Mouse (Mus musculus): ENCODE measurements around the gene Pcgf5. TPM values are rescaled to one million over a fixed set of nuclear protein-coding genes. Genes with fewer than 3 reads are reported as not detected.
"Not testable (repeated sequence)": the region's sequence is repeated elsewhere in the genome, so short reads cannot be mapped to it uniquely, and the experiment has no call there.

Pcgf5 gene
- polyA plus RNA-seq, 1 experiment from 2014 or later: 14.9 TPM

- no peak overlapping the region for H3K9ac ChIP-seq (ENCODE audit: low read length)
- no peaks in the 10 kb centered on the region for H3K27me3 ChIP-seq (replicated peaks; ENCODE audit: control insufficient read depth, insufficient read depth, low read length)
- WGBS: 94% methylated on average over 3 of the region's 3 CpGs
- H3K9me3 ChIP-seq (replicated peaks; ENCODE audit: control insufficient read depth, low read length): no peaks in the 10 kb centered on the region
- no peak overlapping the region for H3K4me2 ChIP-seq (ENCODE audit: low read length)
- no peaks in the 10 kb centered on the region for H3K36me3 ChIP-seq (ENCODE audit: control insufficient read depth, insufficient read depth, low read length)
- H3K4me1 ChIP-seq (ENCODE audit: control insufficient read depth, insufficient read depth, low read length): no peaks in the 10 kb centered on the region
- no peak for ATAC-seq
- H3K27ac ChIP-seq (ENCODE audit: low read depth, low read length): no peak overlapping the region
- DNase-seq (ENCODE audit: low spot score): no peak
- H3K4me3 ChIP-seq (ENCODE audit: low read depth, low read length): no peak overlapping the region
Observed at GRCm38 (mm10) chr19:36450997-36451608, 103.0 kb downstream of the Pcgf5 start.

GRCm38 (mm10) chr19:36451731-36452130, 103.6 kb downstream of the Pcgf5 start:
- Histone ChIP-seq H3K27me3 (replicated peaks; ENCODE audit: control insufficient read depth, insufficient read depth, low read length) (no peaks in the 10 kb centered on the region), H3K4me3 (ENCODE audit: low read depth, low read length) (no peak overlapping the region)
- 67% methylated on average over 5 of the region's 5 CpGs for WGBS

GRCm38 (mm10) chr19:36452210-36452609, 104.1 kb downstream of the Pcgf5 start:
- H3K4me2 ChIP-seq (ENCODE audit: low read length); H3K4me3 ChIP-seq (ENCODE audit: low read depth, low read length); H3K9ac ChIP-seq (ENCODE audit: low read length); ATAC-seq; H3K27me3 ChIP-seq (replicated peaks; ENCODE audit: control insufficient read depth, insufficient read depth, low read length); H3K9me3 ChIP-seq (replicated peaks; ENCODE audit: control insufficient read depth, low read length); H3K27ac ChIP-seq (ENCODE audit: low read depth, low read length); DNase-seq (ENCODE audit: low spot score); H3K36me3 ChIP-seq (ENCODE audit: control insufficient read depth, insufficient read depth, low read length); H3K4me1 ChIP-seq (ENCODE audit: control insufficient read depth, insufficient read depth, low read length): not testable (repeated sequence)
- WGBS: 85% methylated on average over 3 of the region's 3 CpGs

More at GRCm38 (mm10) chr19:36451731-36452130, 103.6 kb downstream of the Pcgf5 start:
- Histone ChIP-seq H3K4me2 (ENCODE audit: low read length) (no peak overlapping the region), H3K9ac (ENCODE audit: low read length) (no peak overlapping the region), H3K27ac (ENCODE audit: low read depth, low read length) (no peak overlapping the region), H3K36me3 (ENCODE audit: control insufficient read depth, insufficient read depth, low read length) (no peaks in the 10 kb centered on the region), H3K9me3 (replicated peaks; ENCODE audit: control insufficient read depth, low read length) (no peaks in the 10 kb centered on the region), H3K4me1 (ENCODE audit: control insufficient read depth, insufficient read depth, low read length) (no peaks in the 10 kb centered on the region)
- ATAC-seq (no peak), DNase-seq (ENCODE audit: low spot score) (no peak)

GRCm38 (mm10) chr19:36453451-36453850, 105.3 kb downstream of the Pcgf5 start:
- no peaks in the 10 kb centered on the region for H3K9me3 ChIP-seq (replicated peaks; ENCODE audit: control insufficient read depth, low read length)
- H3K4me1 ChIP-seq (ENCODE audit: control insufficient read depth, insufficient read depth, low read length): no peaks in the 10 kb centered on the region
- no peak overlapping the region for H3K27ac ChIP-seq (ENCODE audit: low read depth, low read length)
- H3K4me2 ChIP-seq (ENCODE audit: low read length): no peak overlapping the region
- no peaks in the 10 kb centered on the region for H3K27me3 ChIP-seq (replicated peaks; ENCODE audit: control insufficient read depth, insufficient read depth, low read length)
- WGBS: 93% methylated on average over 4 of the region's 4 CpGs
- H3K4me3 ChIP-seq (ENCODE audit: low read depth, low read length): no peak overlapping the region
- H3K36me3 ChIP-seq (ENCODE audit: control insufficient read depth, insufficient read depth, low read length): no peaks in the 10 kb centered on the region
- ATAC-seq (no peak), DNase-seq (ENCODE audit: low spot score) (no peak)
- H3K9ac ChIP-seq (ENCODE audit: low read length): no peak overlapping the region

GRCm38 (mm10) chr19:36470106-36470505, 122.0 kb downstream of the Pcgf5 start:
- Histone ChIP-seq H3K4me2 (ENCODE audit: low read length) (no peak overlapping the region), H3K4me1 (ENCODE audit: control insufficient read depth, insufficient read depth, low read length) (no peaks in the 10 kb centered on the region), H3K36me3 (ENCODE audit: control insufficient read depth, insufficient read depth, low read length) (no peaks in the 10 kb centered on the region), H3K4me3 (ENCODE audit: low read depth, low read length) (no peak overlapping the region), H3K27ac (ENCODE audit: low read depth, low read length) (no peak overlapping the region), H3K9me3 (replicated peaks; ENCODE audit: control insufficient read depth, low read length) (no peaks in the 10 kb centered on the region), H3K9ac (ENCODE audit: low read length) (no peak overlapping the region), H3K27me3 (replicated peaks; ENCODE audit: control insufficient read depth, insufficient read depth, low read length) (no peaks in the 10 kb centered on the region)
- peak; percentile 61 for DNase-seq (ENCODE audit: low spot score)
- peak; percentile 18; the same call in 1 of the 2 replicates for ATAC-seq
- WGBS: 12% methylated on average over 6 of the region's 6 CpGs

- DNase-seq (ENCODE audit: low spot score): no peak
Observed at GRCm38 (mm10) chr19:36471325-36471724, 123.2 kb downstream of the Pcgf5 start.

GRCm38 (mm10) chr19:36476596-36476995, 128.5 kb downstream of the Pcgf5 start:
- no peaks in the 10 kb centered on the region for H3K27me3 ChIP-seq (replicated peaks; ENCODE audit: control insufficient read depth, insufficient read depth, low read length)
- no peaks in the 10 kb centered on the region for H3K36me3 ChIP-seq (ENCODE audit: control insufficient read depth, insufficient read depth, low read length)
- DNase-seq (ENCODE audit: low spot score) (no peak), ATAC-seq (no peak)
- no peak overlapping the region for H3K4me2 ChIP-seq (ENCODE audit: low read length)
- WGBS: 95% methylated on average over 4 of the region's 4 CpGs
- no peak overlapping the region for H3K4me3 ChIP-seq (ENCODE audit: low read depth, low read length)
- H3K4me1 ChIP-seq (ENCODE audit: control insufficient read depth, insufficient read depth, low read length): peaks cover 4% of the 10 kb centered on the region; the same call in 1 of the 2 replicates
- H3K9ac ChIP-seq (ENCODE audit: low read length): no peak overlapping the region
- H3K27ac ChIP-seq (ENCODE audit: low read depth, low read length): no peak overlapping the region
- H3K9me3 ChIP-seq (replicated peaks; ENCODE audit: control insufficient read depth, low read length): no peaks in the 10 kb centered on the region

More at GRCm38 (mm10) chr19:36471325-36471724, 123.2 kb downstream of the Pcgf5 start:
- H3K27ac ChIP-seq (ENCODE audit: low read depth, low read length): no peak overlapping the region
- H3K4me3 ChIP-seq (ENCODE audit: low read depth, low read length): no peak overlapping the region
- ATAC-seq: no peak
- WGBS: 72% methylated on average over 3 of the region's 3 CpGs
- H3K4me2 ChIP-seq (ENCODE audit: low read length): no peak overlapping the region
- H3K4me1 ChIP-seq (ENCODE audit: control insufficient read depth, insufficient read depth, low read length): no peaks in the 10 kb centered on the region
- no peaks in the 10 kb centered on the region for H3K9me3 ChIP-seq (replicated peaks; ENCODE audit: control insufficient read depth, low read length)
- H3K9ac ChIP-seq (ENCODE audit: low read length): no peak overlapping the region
- no peaks in the 10 kb centered on the region for H3K36me3 ChIP-seq (ENCODE audit: control insufficient read depth, insufficient read depth, low read length)
- no peaks in the 10 kb centered on the region for H3K27me3 ChIP-seq (replicated peaks; ENCODE audit: control insufficient read depth, insufficient read depth, low read length)

- Histone ChIP-seq H3K4me3 (ENCODE audit: low read depth, low read length) (no peak overlapping the region), H3K27ac (ENCODE audit: low read depth, low read length) (no peak overlapping the region), H3K9me3 (replicated peaks; ENCODE audit: control insufficient read depth, low read length) (no peaks in the 10 kb centered on the region), H3K4me1 (ENCODE audit: control insufficient read depth, insufficient read depth, low read length) (peaks cover 4% of the 10 kb centered on the region; the same call in 1 of the 2 replicates), H3K4me2 (ENCODE audit: low read length) (0 out of 2 replicates have a peak overlapping the region, but pooled peaks have one; percentile 3), H3K27me3 (replicated peaks; ENCODE audit: control insufficient read depth, insufficient read depth, low read length) (no peaks in the 10 kb centered on the region), H3K36me3 (ENCODE audit: control insufficient read depth, insufficient read depth, low read length) (no peaks in the 10 kb centered on the region), H3K9ac (ENCODE audit: low read length) (no peak overlapping the region)
- ATAC-seq: peak; percentile 15; the same call in 1 of the 2 replicates
- WGBS: 47% methylated on average over 9 of the region's 9 CpGs
- DNase-seq (ENCODE audit: low spot score): no peak
Observed at GRCm38 (mm10) chr19:36477151-36477550, 129.0 kb downstream of the Pcgf5 start.

- no peak overlapping the region for H3K9ac ChIP-seq (ENCODE audit: low read length)
- no peak for DNase-seq (ENCODE audit: low spot score)
- H3K36me3 ChIP-seq (ENCODE audit: control insufficient read depth, insufficient read depth, low read length): no peaks in the 10 kb centered on the region
- H3K4me3 ChIP-seq (ENCODE audit: low read depth, low read length): no peak overlapping the region
- H3K27me3 ChIP-seq (replicated peaks; ENCODE audit: control insufficient read depth, insufficient read depth, low read length): no peaks in the 10 kb centered on the region
- 74% methylated on average over 5 of the region's 5 CpGs for WGBS
- H3K27ac ChIP-seq (ENCODE audit: low read depth, low read length): no peak overlapping the region
- H3K4me2 ChIP-seq (ENCODE audit: low read length): no peak overlapping the region
- ATAC-seq: no peak
- H3K4me1 ChIP-seq (ENCODE audit: control insufficient read depth, insufficient read depth, low read length): peaks cover 4% of the 10 kb centered on the region; the same call in 1 of the 2 replicates
- no peaks in the 10 kb centered on the region for H3K9me3 ChIP-seq (replicated peaks; ENCODE audit: control insufficient read depth, low read length)
Observed at GRCm38 (mm10) chr19:36477684-36478083, 129.6 kb downstream of the Pcgf5 start.
